Mouse (Mus musculus) c-Kit-positive CD71-positive TER-119-positive erythroid progenitor cells, embryonic 14.5 days (primary cell): ENCODE results near the gene Tpd52l2.

Source experiments
- DNase-seq: peaks from one replicate; pipeline ENCODE4 v3.0.0-alpha.2; 2013; ENCODE audit warnings: low spot score

Tpd52l2 gene

GRCm38 (mm10) chr2:181541761-181542380 lies 44.9 kb downstream of the Tpd52l2 start:
- no peak for DNase-seq

- DNase-seq, result peak; percentile 66
Measured at GRCm38 (mm10) chr2:181546142-181546541, 49.2 kb downstream of the Tpd52l2 start.

GRCm38 (mm10) chr2:181548227-181548626 lies 51.3 kb downstream of the Tpd52l2 start:
- DNase-seq, result no peak

- DNase-seq, result no peak
Measured at GRCm38 (mm10) chr2:181548682-181549081, 51.7 kb downstream of the Tpd52l2 start.

- DNase-seq, result no peak
Measured at GRCm38 (mm10) chr2:181550233-181550632, 53.3 kb downstream of the Tpd52l2 start.

- DNase-seq, result no peak
Measured at GRCm38 (mm10) chr2:181553772-181554171, 56.8 kb downstream of the Tpd52l2 start.

GRCm38 (mm10) chr2:181567338-181567737 lies 70.4 kb downstream of the Tpd52l2 start:
- no peak for DNase-seq
